Mouse (Mus musculus) fat pad, adult 2 months (tissue): ENCODE measurements around the gene Zc3h12a.

Experiments used
- DNase-seq: peaks from one replicate; pipeline ENCODE4 v3.0.0-alpha.2; 2011; ENCODE audit warnings: low read depth, low spot score; ENCODE audit errors: extremely low read depth

Gene Zc3h12a

DNA sequence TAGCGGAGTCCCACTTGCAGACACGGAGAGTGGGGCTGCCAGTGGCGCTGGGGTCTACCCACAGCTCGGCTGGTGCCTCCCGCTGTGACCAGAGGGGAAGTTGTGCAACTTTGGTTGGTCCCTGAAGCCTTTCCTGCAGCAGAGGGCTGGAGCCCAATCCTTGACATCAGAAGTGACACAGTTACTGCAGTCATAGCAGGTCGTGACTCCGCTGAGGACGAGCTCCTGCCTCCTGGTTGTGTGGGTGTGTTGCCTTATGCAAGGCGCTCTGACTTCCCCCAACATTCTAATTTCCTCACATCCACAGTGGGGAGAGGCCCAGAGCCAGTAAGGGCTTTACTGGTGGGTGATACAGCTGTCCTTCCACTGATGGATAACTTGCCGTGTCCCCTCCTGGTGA lies 17.6 kb upstream of the Zc3h12a start:
- no peak for DNase-seq

DNA sequence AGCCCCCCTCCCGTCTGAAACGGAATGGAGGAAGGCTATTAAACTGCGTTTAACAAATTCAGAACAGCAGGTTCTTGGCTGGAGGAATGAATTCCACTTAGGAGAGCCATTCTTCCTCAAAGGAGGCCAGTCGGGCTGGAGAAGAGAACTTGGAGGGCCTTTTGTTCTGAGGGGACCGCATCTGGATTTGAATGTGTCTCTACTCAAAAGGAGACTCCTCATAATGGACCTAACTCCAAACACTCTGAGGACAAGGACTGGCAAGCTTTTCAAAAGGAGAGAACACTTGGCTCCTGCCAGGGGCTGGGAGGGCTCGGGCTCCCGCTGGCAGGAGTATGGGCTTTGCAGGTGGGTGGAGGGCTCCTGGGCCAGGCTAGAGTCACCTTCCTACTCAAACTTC lies 17.0 kb upstream of the Zc3h12a start:
- no peak for DNase-seq

DNA sequence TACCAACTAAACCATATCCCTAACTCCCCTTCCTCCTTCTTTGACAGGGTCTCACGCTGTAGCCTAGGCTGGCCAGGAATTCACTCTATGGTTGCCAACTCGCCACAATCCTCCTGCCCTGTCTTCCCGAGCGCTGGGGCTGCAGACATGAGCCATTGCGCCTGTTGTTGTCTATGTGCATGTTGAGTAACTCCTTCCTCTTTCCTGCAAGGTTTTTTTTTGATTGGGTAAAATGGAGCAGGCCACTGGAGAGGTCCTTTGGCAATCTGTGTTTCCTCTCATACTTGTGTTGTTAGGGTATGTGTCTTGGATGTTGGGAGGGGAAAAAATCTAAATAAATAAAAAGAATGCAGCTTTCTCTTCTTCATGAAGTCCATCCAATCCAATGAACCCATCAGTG lies 16.6 kb upstream of the Zc3h12a start:
- no peak for DNase-seq

DNA sequence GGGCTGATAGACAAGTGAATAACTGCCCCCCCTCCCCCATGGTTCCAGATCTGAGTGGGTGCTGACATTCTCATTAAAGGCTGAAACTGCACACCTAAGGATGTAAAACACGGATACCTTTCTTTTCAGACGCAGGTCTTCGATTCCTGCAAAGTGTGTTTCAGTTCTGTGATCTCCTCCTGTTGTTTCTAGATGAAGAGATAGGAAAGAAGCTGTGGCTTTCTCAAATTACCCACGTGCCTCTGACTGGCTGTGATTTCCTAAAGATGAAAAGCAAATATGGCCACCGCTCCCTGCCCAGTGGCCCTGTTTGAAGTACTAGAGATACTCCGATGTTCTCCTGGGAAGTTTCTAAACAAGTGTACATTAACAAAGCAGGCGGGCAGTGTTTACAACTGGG lies 10.7 kb upstream of the Zc3h12a start:
- no peak for DNase-seq

DNA sequence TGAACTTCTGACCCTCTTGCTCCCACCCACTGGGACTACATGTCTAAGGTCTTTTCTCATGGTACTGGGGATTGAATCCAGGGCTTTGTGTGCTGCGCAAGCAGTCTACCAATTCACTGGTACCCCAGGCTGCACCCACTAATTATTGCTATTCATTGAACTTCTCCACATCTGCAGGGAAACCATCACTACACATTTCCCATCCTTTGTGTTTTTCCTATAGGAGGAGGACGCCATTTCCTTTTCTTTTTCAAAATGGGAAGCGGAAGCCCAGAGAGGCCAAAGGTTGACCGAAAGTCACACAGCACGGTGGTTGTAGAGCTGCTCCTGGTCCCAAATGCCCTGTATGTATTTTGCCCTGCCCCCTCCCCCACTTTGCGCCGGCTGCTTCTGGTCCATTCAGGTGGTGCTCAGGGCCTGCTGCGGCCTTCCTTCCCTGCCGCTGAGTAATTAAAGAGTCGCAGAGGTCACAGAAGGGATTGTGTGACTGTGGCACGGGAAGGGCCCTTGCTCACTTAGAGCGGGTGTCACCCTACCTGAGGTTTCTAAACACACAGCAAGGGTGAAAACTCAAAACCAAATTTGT lies 8.8 kb upstream of the Zc3h12a start:
- DNase-seq: no peak

DNA sequence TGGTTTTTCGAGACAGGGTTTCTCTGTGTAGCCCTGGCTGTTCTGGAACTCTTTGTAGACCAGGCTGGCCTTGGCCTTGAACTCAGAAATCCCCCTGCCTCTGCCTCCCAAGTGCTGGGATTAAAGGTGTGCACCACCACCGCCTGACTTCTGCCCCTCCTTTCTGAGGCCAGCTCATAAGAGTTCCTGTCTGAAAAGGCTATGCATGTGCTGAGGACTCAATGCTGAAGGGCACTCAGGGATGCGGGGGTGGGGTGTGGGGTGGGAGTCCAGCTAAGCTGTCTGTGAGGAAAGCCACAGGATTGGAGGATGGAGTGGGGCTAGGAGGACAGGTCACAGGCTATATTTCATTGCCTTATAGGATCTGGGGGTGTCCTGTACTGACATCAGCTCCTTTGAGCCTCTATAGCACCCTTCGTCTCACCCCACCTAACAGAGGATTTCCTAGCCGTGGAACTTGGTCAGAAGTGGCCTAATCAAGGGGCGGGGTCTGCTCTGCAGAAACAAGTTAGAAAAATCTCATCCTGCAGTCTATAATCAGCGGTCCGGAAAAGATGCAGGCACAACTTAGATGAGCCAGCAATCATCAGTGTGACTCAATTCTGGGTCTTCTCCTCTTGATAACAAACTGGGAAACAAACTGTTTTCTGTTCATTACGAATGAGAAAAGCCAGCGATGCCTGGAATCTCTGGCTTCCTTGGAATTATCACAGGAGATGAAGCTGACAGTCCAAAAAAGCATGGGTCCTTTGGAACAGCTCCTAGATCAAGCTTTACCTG lies 7.6 kb upstream of the Zc3h12a start:
- DNase-seq: no peak

DNA sequence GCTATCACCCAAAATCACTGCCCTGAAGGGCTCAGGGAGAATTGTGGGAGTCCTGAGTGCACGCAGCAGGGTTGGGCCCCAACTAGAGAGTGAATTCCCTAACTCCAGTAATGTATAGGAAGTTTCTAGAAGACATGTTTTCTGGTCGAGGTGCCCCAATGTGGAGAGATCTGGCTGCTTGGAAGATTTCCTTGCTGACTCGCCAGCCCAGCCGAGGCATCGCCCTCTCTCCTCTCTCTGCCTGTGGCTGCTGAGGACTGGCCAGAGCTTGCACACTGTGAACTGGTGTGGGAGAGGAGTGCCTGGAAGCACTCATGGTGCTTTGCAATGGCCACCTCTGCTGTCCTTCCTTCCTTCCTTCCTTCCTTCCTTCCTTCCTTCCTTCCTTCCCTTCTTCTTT lies 7.0 kb upstream of the Zc3h12a start:
- DNase-seq: no peak

DNA sequence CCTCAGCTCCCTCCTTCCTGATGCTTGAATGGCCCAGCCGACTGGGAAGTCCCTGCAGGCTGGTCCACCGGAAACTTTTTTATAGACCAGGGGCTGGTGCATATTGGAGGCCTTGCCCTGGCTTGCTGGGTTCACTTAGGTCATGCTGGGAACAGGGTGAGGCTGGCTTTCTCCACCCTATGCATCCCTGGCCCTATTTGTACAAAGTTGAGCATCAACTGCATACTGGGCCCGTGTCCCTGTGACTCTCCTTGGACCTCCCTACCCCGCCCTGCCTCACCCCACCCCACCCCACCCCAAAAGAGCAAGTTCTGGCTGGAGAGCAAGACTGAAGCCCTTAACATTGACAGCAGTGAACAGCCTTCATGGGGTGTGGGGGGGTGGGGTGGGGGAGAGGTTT lies 6.6 kb upstream of the Zc3h12a start:
- no peak for DNase-seq

DNA sequence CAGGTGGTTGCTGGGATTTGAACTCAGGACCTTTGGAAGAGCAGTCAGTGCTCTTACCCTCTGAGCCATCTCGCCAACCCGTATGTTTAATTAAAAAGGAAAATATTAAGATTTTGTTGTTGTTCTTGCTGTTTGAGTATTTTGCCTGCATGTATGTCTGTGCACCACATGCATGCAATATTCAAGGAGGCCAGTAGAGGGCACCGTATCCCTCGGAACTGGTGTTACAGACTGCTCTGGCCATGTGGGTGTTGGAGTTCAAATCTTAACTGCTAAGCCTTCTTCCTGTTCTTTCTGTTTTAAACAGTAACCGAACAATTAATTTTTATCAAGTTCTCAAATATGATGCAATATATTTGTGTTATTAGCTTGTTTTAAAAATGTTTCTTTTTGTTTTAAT lies 4.8 kb upstream of the Zc3h12a start:
- no peak for DNase-seq

DNA sequence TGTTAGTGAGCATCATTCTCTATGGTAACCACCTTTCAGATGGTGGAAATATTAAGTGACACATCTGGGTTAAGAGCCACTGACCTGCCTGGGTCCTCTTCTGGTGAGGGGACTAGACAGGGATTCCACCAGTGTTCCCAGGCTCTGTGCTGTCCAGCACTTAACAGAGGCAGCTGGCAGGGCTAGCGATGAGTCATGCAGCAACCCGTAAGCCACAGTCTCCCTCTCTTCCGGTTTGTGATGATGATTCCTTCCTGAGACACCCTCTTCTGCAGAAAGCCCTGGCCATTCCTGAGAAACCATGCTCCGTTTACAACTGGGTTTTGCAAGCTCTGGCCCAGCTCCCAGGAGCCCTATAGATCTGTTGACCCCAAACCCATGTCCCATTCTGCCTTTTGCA lies 3.9 kb upstream of the Zc3h12a start:
- DNase-seq: no peak

DNA sequence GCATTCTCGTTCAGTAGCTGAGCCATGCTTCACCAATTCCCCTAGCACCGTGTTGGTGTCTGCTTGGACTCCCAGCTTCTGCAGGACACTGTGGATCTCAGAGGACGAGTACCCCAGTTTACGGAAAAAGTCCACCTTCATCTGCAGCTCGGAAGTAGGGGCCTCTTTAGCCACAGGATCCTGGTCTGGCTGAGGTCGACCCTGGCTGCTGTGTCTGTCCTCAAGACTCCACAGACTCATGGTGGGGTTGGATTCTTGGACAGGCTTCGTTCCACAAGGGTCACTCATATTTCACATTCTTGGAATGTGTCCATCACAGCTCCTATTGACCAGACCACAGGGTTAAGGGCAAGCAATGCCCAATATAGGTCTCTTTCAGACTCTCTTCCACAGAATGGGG lies 879 bp downstream of the Zc3h12a start:
- DNase-seq: no peak

DNA sequence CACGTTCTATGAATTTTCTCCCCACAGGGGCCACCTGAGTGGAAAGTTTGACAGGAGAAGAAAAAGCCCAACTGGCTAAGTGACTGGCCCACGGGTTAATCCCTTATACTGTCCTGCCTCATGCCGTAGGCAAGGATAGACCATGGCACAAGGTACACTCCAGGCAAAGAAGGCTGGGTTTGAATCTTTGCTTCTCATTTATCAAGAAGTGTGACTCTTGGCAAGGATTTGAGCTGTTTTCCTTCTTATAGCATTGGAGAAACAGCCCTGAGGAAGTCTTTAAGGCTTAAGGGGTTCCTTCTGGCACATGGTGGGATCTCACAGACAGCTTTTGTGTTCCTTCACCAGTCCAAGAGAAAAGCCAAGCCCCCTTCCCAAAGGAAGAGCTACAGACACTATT lies 1.5 kb downstream of the Zc3h12a start:
- no peak for DNase-seq

DNA sequence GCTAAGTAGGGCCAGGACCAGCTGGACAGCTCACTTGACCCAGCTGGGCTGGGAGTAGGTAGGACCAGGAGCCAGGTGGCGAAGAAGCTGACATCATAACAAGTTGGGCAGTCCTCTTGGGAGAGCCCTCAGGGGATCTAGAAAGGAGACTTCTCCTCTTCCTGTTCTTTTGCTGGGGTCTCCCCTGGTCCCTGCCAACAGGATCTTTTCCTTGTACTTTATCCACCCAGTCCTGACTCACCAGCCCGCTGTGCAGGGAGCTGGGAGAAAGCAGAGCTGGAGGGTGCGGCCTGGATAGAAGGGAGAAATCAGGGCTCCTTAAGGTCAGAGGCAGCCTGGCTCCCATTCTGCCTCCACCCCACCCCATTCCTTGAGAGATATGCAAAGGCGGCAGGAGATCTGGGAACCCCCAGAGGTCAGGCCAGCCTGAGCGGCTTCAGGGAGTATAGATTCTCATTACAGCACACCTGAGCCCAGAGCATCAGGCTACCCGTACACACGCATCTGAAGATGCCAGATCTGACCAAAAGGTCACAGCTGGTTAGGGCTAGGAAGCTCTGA lies 2.2 kb downstream of the Zc3h12a start:
- no peak for DNase-seq

DNA sequence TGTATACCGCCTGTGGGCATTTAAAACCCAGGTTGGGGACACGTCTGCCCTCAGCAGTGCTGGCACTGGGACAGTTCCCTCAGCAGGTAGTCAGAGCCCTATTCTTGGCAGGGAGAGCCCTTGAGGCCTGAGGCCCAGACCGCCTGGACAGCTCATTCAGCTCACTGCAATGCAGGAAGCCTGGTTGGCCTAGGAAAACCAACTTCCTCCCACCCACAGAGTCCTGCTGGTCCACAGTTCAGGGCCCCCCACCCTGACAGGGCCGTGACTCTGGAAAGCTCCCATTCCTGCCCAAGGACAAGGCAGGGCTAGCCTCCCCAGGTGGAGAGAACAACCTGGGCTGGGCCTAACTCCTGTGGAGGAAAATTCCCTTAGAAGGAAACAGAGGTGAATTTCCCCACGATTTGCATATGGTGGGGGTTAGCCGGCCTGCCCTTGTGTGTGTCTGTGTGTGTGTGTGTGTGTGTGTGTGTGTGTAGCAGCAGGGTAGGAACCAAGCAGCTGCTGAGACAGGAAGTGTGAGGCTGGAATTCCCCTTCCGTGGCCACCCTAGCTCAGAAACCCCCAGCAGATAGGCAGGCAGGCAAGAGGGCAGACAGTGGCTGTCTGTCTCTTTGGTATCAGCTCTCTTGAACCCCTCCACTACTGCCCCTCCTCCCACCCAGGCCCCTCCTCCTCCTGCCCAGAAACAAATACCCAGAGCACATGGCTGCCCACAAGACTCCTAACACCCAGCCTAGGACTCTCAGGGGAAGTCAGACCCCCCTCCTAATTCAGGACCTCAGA lies 3.0 kb downstream of the Zc3h12a start:
- no peak for DNase-seq

DNA sequence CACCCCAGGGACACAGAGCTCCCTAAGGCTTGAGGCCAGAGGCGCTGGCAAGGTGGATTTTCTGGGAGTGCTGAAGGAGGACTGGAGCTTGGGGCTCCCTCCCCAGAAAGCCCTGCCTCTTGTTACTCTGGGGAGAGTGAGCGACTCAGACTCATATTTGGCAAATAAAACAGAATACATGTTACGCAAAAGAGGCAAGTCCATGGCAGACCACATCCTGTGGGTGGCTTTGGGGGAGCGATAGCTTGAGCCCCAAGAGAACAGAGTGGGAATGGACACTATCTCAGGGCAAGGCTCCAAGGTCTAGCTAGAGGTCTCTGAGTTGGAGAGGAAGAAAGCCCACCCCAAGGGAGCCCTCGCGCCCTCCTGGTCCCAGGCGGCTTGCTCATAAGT lies 4.4 kb downstream of the Zc3h12a start:
- no peak for DNase-seq

DNA sequence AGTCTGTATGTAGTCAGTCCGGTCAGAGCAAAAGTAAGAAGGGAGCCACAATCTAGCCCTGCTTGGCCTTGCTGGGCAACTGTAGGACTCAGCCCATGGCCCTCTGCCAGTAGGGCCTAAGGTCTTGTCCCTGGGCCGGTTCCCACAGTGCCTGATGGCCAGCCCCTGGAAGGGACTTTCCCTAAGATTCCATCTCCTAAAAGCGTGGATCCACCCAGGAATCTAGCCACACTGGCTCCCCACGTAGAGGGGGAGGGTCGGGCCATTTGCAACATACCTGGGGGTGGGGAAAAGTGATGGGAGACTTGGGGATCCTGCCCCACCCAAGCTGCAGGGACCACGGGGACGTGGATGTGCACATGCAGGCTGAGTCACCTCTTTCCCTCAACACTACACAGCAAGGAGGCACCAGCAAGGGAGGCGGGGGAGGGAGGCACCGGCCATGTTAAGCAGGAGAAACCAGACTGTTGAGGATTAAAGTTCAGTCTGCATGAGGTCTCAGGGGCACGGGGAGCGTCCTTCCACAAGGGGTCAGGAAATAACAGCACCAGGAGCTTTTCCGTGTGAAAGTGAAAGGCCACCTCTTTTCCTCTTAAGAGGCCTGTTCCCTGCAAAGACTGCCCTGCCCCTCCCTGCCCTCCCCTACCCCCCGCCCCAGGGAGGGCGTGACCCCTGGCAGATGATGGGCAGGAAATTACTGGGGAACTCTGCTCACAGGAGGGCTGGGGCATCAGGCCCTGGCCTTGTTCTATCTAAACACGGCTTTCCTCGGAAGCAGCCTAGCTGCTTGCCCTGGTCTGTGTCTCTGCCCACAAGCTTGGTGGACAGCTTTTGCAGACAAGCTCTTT lies 5.0 kb downstream of the Zc3h12a start:
- no peak for DNase-seq

DNA sequence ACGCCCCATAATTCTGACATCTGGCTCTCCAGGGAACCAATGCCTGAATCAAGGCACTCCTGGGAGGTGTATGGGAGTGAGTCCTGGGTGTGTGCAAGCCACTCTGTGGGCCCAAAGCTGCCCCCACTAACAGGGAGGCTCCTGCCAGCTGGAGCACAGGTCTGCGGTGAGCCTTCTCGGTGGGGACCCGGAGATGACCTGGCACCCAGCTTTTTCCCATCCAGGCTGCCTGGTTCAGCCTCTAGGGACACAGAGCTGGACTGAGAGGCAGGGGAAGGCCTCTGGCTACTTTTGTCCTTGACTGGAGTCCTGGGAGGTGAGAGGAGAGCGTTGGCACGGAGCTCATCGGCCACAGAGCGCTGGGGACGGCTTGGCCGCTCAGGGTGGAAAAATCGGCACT lies 7.9 kb downstream of the Zc3h12a start:
- DNase-seq: no peak

DNA sequence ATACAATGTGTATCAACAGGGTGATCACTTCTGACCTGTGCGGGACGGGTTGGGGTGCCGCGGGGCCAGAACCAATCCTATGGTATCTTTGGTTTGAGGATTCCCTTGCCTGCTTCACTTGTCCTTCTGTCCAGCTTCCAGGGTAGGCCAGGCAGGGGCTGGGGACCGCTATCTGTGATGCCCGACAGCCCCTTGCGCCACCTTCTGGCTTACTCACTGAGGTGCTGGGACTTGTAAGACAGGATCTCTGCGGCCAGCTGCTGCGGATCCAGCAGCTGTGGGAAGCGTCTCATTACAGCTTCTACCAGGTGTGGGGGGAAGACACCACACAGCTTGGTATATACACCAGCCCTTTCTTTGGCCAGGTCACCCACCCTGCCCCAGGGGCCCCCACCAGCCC lies 8.6 kb downstream of the Zc3h12a start:
- no peak for DNase-seq

DNA sequence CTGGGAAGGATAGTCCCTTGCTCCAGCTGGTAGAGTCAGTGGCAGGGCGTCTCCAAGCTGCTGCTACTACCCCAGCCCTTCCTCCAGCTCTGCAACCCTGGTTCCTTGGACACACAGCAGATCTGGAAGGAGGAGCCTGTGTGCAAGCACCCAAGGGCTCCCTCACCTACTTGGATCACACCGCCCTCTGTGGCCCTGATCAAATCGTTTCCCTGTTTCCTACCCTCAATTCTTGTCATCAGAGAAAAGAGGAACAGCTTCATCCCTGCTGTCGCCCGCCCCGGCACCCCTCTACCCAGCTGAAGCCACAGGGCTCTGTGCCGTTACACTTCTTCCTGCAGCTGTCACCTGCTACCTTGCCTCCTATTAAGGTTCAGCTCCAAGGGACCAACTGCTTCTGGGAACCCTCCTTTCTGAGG lies 9.7 kb downstream of the Zc3h12a start:
- DNase-seq: no peak

DNA sequence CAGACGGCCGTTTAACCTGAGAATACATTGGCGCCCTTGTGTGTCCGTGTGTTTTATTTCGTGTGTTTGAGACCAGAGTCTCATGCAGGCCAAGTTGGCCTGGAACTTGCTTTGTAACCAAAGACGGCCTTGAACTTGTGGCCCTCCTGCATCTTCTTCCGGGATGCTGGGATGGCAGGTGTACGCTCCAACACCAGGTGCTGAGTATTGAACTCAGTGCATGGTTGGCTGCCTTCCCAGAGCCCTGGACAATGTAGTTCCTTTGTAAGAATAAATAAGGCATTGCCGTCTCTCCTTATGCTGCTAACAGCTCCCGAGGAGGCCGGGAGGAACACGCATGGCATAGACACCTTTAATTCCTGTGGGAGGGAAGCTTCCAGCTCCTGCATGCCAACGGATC lies 10.7 kb downstream of the Zc3h12a start:
- no peak for DNase-seq
